Mouse (Mus musculus) layer of hippocampus, postnatal 14 days (tissue): Measurements from ENCODE around the gene Sectm1b. TPM values are rescaled to one million over a fixed set of nuclear protein-coding genes. Genes with fewer than 3 reads are reported as not detected.
A peak's percentile ranks its signal among the peaks of the same experiment; 100 is the strongest.

ENCODE experiments used
- DNase-seq, 2 experiments: peaks; one replicate each; pipeline ENCODE4 v3.0.0; 2021 to 2022; ENCODE audit warnings: low spot score in 2 of 2, mixed read lengths in 1 of 2
- total RNA-seq, 2 experiments: library from RNA; stranded (reverse); gene quantifications; 2 replicates each; pipeline ENCODE4 v1.2.3; 2021

Sectm1b gene
- total RNA-seq, 2 experiments from 2014 or later: not detected

- no peak for DNase-seq
Measured at GRCm38 (mm10) chr11:121038366-121039240, 24.8 kb downstream of the Sectm1b start.

GRCm38 (mm10) chr11:121033118-121033517, 30.3 kb downstream of the Sectm1b start:
- DNase-seq: no peak

GRCm38 (mm10) chr11:121027259-121027658, 36.1 kb downstream of the Sectm1b start:
- DNase-seq: no peak

GRCm38 (mm10) chr11:121024163-121024562, 39.2 kb downstream of the Sectm1b start:
- no peak for DNase-seq

GRCm38 (mm10) chr11:121019501-121019900, 43.9 kb downstream of the Sectm1b start:
- no peak for DNase-seq

GRCm38 (mm10) chr11:121017703-121018102, 45.7 kb downstream of the Sectm1b start:
- DNase-seq: peak; percentile 53 to 62

GRCm38 (mm10) chr11:121015472-121015871, 47.9 kb downstream of the Sectm1b start:
- no peak for DNase-seq

- DNase-seq: peak; percentile 6 to 24
Measured at GRCm38 (mm10) chr11:121014896-121015300, 48.5 kb downstream of the Sectm1b start.

- no peak for DNase-seq
Measured at GRCm38 (mm10) chr11:121013656-121014055, 49.7 kb downstream of the Sectm1b start.

- no peak for DNase-seq
Measured at GRCm38 (mm10) chr11:121010044-121010755, 53.2 kb downstream of the Sectm1b start.

GRCm38 (mm10) chr11:121006184-121006583, 57.2 kb downstream of the Sectm1b start:
- DNase-seq: no peak

- DNase-seq: no peak
Measured at GRCm38 (mm10) chr11:121004281-121004680, 59.1 kb downstream of the Sectm1b start.

Other genes starting within 250 kb of the Sectm1b start
- 100 to 1,000 TPM; 223 to 257 TPM for gene Fasn, start 239.0 kb downstream of the Sectm1b start, total RNA-seq
- 1 to 10 TPM; 5.7 to 7.8 TPM for gene Ccdc57, start 130.7 kb downstream of the Sectm1b start, total RNA-seq
- gene Slc16a3, start 115.1 kb downstream of the Sectm1b start, total RNA-seq: 1 to 10 TPM; 2.1 to 3.3 TPM
- gene Csnk1d, start 72.2 kb downstream of the Sectm1b start, total RNA-seq: 100 to 1,000 TPM; 123 to 126 TPM
- not detected for gene Cd7, start 24.2 kb downstream of the Sectm1b start, total RNA-seq
- gene Sectm1a, start 17.7 kb upstream of the Sectm1b start, total RNA-seq: not detected
- gene Tex19.2, start 55.1 kb upstream of the Sectm1b start, total RNA-seq: not detected
- gene Tex19.1, start 82.6 kb upstream of the Sectm1b start, total RNA-seq: not detected
- under 1 TPM in 1 of 2 experiments, not detected in 1; 0.45 TPM for gene Uts2r, start 96.7 kb upstream of the Sectm1b start, total RNA-seq
- 10 to 100 TPM; 28.3 to 31.3 TPM for gene Hexdc, start 140.9 kb upstream of the Sectm1b start, total RNA-seq
- gene Ogfod3, start 141.1 kb upstream of the Sectm1b start, total RNA-seq: 1 to 10 TPM; 6.2 to 9.6 TPM
- gene Cybc1, start 165.8 kb upstream of the Sectm1b start, total RNA-seq: 10 to 100 TPM; 27.7 to 32.7 TPM
- 10 to 100 TPM; 73.5 to 75.5 TPM for gene Narf, start 173.7 kb upstream of the Sectm1b start, total RNA-seq
- gene Foxk2, start 196.4 kb upstream of the Sectm1b start, total RNA-seq: 10 to 100 TPM; 95.9 to 97.3 TPM